Mouse (Mus musculus) thymus, postnatal 36 days (tissue): ENCODE measurements around the gene Myo6.
"Not testable (repeated sequence)": the region's sequence is repeated elsewhere in the genome, so short reads cannot be mapped to it uniquely, and the experiment has no call there.

Experiments
- DNase-seq, 2 experiments: peaks; one replicate each; pipeline ENCODE4 v3.0.0; 2022; ENCODE audit warnings: mixed read lengths in 2 of 2

Gene Myo6

DNA sequence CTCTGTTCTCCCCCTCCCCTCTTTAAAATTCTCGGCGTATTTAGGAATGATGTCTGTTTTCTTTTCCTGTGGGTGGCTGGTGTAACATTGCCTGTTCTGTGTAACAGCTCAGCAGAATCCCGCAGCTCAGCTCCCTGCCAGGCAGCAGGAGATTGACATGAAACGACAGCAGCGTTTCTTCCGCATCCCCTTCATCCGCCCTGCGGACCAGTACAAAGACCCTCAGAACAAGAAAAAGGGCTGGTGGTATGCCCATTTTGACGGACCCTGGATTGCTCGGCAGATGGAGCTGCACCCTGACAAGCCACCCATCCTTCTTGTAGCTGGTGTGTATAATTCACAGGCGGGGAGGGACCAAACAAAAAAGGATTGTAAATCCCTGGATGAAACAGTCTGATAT lies 142.0 kb downstream of the Myo6 start:
- DNase-seq: no peak

DNA sequence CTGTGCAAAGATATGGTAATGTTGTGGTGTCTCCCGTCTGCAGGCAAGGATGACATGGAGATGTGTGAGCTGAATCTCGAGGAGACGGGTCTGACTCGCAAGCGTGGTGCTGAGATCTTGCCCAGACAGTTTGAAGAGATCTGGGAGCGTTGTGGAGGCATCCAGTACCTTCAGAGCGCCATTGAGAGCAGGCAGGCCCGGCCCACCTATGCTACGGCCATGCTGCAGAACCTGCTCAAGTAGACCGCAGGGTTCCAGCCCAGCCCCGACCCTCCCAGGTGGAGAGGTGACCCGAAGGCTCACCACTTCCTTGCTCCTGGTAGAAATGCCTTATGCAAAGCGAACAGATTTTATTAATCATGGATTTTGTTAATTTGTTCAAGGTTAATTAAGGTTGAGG lies 142.8 kb downstream of the Myo6 start:
- DNase-seq: no peak

DNA sequence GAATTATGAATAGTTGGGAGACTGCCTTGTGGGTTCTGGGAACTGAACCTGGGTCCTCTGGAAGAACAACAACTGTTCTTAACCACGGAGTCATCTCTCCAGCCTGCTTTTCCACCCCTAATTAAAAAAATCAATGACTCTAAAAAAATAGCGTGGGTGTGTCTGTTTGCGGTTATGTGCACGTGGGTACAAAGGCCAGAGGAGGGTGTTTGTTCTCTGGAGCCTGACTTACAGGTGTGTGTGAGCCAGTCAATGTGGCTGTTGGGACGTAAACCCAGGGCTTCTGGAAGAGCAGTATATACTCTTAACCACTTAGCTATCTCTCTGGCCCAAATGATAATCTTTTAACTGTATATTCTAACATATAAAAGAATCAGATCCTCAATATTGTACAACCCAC lies 148.8 kb downstream of the Myo6 start:
- no peak for DNase-seq

DNA sequence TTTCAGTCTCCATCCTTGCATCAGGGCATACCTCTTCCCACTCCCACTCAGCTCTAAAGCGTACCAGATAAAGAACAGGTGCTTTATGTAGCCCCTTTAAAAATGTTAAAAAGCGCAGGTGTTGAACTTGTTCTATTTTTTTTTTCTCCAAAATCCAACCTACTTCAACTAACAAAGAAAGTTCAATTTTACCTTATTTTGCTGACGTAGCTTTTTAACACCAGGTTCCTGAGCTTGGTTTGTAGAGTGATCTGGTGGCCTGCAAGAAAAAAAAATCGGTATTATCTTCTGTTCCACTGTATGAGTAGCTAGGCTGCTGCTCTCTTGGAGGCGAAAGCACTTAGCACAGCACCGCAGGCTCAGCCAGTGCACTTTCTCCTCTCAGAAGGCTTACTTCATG lies 151.1 kb downstream of the Myo6 start:
- no peak for DNase-seq

DNA sequence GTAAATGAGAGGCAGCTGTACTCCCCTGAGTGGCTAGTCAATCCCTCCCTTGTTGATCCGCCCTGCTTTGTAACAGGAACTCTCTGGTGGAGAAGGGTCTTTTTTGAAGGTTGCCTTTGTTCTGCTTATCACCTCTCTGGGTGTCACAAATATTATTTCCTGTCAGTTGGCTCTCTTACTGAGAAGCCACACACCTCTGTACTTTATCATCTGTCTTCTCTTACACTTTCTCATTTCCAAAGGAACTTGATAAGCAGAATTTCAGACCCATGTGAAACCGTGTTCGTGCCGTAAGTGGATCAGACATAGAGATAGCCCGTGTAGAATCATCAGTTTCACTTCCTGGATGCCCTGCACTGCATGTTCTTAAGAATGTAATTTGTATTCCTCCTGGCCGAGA lies 153.2 kb downstream of the Myo6 start:
- DNase-seq: peak in 1 of 2 experiments; percentile 6

DNA sequence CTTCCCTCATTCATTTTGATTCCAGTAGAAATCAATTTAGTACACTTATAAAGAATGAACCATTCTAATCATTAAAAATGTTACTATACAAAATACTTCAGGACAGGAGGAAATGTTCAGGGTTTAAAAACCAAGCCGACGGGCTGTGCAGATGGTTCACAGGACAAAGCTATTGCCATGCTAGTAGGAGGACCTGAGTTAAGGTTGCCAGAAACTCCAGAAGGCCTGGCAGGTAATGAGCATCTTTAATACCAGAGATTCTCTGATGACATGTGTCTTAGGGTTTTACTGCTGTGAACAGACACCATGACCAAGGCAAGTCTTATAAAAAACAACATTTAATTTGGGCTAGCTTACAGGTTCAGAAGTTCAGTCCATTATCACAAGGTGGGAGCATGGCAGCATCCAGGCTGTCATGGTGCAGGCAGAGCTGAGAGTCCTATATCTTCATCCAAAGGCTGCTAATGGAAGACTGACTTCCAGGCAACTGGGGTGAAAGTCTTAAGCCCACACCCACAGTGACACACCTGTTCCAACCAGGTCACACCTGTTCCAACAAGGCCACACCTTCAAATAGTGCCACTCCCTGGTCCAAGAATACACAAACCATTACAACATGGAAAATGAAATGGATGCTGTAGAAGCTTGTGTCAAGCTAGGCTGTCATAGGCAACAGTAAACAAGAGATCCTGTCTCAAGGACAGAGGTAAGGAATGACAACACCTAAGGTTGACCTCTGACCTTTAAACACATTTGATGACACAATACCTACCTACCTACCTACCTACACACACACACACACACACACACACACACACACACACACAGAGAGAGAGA lies 156.4 kb downstream of the Myo6 start:
- DNase-seq: not testable (repeated sequence)

DNA sequence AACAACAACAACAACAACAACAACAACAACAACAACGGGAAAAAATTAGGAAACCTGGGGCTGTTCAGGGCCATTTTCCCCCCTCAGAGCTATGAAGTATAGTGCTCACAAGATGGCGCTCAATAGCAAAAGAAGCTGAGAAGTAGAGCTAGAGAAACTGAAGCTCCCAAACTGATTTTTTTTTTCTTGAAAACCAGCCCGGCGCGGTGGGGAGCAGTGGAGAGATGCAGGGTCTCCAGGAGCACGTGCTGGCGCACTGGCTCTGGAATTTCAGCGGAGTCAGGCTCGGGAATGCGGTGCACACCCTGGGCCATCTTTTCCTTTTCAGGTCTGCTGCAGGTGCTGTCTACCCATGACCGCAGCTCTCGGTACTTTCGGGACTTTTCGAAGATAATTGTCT lies 167.3 kb downstream of the Myo6 start:
- peak; percentile 22 to 29 for DNase-seq

DNA sequence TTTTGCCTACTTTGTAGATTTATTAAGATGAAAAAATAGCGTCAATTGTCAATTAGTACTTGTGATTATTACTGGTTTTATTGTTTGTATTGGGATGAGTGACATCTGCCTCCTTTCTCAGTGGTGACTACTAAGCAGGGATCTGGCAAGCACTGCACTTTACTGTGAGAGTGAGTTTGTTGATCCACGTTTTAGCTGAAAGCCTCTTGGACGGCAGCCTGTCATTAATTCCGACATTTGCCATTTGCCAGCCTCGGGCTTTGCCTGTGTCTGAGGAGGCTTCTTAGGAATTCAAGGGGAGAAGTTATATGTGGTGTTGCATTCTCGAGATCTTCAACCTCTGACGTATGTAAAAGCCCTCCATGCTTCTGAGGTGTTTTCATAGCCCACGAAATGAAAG lies 168.6 kb downstream of the Myo6 start:
- no peak for DNase-seq

DNA sequence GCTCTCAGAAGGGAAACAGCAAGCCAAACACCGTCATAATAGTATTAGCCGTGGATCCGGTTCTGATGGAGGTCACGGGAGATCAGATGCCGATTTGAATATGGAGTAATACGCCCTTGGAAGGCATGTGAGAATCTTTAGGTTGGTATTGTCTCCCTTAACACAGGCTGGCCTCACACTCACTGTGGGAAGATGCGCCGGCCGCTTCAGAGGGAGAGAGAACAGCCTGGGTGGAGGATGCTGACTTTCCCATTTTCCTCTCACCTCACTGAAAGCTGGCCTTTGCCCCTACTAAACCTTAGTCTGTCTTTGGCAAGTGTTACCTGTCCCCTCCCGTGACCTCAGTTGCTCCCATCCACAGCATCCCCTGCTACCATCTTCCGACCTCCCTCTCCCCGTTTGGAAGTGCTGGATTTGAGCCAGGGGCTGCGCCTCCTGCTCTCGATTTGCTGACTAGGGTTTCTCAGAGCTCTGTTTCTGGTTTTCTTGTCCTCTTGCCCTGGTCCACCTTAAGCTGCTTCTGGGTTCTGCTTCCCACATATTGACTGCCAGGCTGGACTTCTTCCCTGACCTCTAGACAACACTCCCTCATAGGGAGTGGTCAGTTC lies 169.3 kb downstream of the Myo6 start:
- DNase-seq: no peak

DNA sequence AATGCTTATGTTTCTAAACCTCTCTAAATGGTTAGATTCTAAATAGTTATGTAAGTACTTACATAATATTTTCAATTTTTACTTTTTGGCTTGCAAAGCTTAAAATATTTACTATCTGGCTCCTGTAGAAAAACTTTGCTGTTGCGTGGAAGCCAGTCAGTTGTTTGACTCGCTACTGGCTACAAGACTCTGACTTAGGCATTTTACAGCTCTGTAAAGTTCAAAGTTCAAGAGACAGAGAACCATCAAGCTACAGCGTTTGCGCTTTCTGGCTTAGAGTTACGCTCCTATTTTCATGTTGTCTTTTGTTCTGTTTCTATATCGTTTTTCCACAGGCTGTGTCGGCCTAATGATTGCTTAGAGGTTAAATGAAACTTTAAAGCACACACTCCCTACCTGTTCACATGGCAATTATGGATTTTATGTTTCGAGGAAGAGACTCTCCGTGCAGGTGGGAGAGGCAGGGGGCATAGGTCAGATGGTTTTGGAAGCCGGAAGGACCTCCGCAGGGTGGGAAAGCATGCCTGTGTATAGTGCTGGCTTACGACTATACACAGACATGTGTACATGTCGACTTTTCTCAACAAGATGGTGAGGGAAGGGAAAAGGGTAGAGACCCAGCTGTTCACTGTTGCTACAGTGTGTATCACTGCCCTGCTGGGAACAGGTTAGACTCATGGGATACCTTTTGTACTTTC lies 171.0 kb downstream of the Myo6 start:
- DNase-seq: no peak

DNA sequence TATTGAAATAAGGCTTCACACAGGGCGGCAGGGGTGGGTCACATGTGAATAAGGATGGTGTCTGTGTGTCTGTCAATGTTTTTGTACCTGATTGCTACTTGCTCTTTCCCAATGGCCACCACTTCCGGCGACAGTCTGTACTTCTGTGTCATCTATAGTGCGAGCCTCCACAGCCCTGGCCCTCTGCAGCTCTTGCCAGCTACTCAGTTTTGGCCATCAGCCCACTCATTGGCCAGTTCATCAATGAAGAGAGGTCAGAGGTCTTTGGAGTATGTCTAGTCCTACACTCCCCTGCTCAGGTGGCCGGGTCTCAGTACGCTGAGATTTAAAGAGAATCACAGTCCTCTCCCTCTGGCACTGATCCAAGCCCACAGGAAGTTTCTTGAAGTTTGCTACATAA lies 173.2 kb downstream of the Myo6 start:
- DNase-seq: no peak

DNA sequence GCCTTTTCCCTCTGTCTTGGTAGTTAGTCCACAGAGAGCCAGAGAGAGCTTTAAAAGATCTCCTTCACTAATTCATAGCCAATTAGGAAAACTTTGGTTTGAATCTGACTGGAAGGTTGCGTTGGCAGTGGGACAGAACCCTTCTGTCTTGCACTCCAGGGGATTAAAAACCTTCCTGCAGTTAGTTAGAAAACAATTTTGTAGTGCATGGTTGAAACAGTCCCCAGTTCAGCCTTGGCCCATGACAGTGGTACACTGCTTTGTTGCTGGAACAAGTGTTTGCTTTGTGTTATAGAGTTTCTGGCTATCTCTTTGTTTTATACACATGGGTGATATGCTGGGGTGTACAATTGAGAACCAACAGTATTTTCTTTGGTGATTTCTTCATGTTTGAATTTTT lies 176.1 kb downstream of the Myo6 start:
- no peak for DNase-seq

DNA sequence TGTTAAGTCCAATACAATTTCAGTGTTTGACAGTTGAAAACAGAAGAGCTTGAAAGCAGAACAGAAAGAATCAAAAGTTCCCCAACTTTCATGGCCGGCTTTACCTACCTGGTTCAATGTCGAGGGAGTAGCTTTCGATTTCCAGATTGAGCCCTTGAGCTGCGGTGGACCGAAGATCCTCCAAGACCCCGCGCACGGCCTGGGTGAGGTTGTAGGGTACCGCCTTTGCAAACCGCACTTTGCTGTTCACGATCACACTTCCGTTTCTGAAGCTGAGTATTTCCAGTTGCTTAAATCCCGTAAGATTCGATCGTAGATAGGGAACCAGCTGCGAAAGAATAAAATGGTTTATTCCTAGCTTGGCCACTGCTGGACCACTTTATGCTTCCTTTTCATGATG lies 176.9 kb downstream of the Myo6 start:
- DNase-seq: no peak

DNA sequence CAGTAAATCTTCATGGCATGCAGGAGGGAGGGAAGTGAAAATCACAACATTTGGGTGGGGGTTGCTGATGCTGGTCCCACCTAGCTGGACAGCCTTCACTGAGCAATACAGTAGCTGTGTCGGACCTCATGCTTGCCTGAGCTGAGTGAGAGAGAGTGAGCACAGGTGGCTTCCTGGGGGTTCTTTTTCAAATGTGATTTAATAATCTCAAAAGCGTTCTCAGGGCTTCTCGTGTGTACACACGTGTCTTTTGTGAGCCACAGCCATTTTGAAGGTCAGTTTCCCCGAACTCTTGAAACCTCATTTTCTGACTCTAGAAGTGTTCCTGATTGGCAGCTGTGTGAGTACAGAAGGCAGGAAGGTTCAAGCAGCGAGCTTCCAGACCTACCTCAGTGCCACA lies 177.7 kb downstream of the Myo6 start:
- DNase-seq: no peak

DNA sequence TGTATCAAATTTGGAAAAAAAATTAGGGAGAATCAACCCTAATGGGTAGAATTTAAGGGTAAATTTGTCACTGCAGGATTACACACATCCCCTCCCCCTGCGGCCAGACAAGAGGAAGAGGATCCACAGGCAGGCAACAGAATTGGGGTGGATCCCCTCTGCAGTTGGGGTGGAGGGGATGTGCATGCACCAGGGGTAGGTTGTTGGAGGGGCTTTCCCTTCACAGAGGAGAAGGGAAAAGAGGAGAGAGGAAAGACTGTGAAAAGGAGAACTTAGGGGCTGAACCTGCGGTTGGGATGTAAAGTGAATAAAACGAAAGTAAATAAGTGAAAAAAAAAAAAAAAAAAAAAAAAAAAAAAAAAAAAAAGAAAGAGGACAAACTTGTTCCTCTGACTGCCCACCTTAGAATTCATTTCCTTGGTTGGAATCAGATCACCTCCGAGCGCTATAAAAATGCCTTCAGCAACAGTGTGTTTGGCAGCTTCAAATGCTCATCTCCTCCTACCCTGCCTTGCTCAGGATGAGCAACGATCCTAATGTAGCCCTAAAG lies 179.7 kb downstream of the Myo6 start:
- no peak for DNase-seq

DNA sequence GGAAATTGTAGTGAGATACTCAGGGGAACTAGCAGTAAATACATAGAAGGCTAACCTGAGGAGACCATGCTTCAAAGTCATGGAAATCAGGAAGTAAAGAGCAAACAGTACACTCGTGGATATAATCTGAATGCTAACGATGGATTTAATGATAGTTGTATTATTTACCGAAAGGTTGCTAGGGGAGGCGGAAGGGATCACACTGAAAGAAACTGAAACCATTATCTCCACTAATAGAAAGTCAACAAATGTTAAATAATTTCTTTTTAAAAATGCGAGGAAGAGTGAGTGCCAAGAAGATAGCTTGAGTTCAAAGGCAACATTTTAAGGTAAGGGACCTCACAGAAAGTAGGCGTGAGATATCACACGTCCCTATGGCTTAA lies 186.5 kb downstream of the Myo6 start:
- DNase-seq: no peak

DNA sequence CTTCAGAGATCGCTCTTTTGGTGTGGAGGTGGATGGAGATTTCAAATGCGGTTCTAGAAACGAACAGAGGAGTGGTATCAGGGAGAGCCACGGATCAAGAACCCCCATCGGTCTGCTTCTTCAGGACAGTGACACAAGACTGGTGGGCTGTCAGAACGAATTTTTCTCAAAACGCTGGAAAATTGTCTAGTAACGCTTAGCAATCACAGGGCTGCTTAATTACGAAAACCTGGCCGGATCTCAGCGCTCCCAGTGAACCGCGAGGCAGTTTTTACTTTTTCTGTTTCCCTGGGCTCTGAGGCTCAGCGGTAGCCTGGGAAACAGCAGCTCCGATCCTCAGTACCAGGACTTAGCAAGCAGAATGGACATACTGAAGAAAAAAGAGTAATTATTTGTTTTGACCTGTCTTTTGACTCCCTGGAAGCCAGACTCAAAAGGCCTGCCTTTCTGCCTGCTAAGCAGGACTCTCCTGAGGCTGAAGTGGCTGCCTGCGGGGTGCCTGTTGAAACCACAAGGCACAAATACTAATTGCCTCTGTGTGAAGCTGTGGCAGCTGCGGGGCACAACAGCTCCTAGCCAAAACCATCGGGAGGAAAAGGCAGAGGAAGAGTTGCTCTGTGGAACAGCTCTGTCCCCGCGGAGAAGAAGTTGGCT lies 187.0 kb downstream of the Myo6 start:
- DNase-seq: no peak

DNA sequence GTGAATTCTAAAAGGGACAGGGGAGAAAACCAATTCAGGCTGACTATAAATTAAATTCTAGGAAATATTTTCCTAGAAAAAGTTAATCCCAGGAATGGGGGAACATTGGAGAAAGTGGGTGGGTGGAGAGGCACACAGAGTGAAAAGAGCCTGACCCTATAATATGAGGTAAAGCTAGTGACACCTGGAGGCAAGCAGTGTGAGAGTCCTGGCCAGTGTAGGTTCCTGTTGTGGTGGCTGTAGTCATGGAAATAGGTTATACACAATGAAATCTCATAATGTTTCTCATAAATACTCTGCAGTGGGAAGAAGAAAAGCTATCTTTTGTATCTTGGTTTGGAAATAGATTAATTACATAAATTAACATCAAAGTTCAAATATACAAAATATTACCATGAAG lies 195.2 kb downstream of the Myo6 start:
- DNase-seq: no peak
